Mouse (Mus musculus): ENCODE data around the gene Gys2.
A peak's percentile ranks its signal among the peaks of the same experiment; 100 is the strongest.
"Not testable (repeated sequence)": the region's sequence is repeated elsewhere in the genome, so short reads cannot be mapped to it uniquely, and the experiment has no call there.

Gene Gys2

GRCm38 (mm10) chr6:142472801-142473203 lies at the start of gene Gys2:
Gys2 (minus strand) TSS chr6:142473109.
- no peak for DNase-seq (ENCODE audit: low read depth, low spot score)

GRCm38 (mm10) chr6:142521591-142522110 lies 48.7 kb upstream of the Gys2 start:
- DNase-seq (ENCODE audit: low read depth, low spot score) = no peak

GRCm38 (mm10) chr6:142519110-142519509 lies 46.2 kb upstream of the Gys2 start:
- DNase-seq (ENCODE audit: low read depth, low spot score) = peak; percentile 41

GRCm38 (mm10) chr6:142515379-142515778 lies 42.5 kb upstream of the Gys2 start:
- DNase-seq (ENCODE audit: low read depth, low spot score) = not testable (repeated sequence)

GRCm38 (mm10) chr6:142514912-142515311 lies 42.0 kb upstream of the Gys2 start:
- DNase-seq (ENCODE audit: low read depth, low spot score) = no peak

- DNase-seq (ENCODE audit: low read depth, low spot score) = no peak
Measured at GRCm38 (mm10) chr6:142512902-142513301, 40.0 kb upstream of the Gys2 start.

- no peak for DNase-seq (ENCODE audit: low read depth, low spot score)
Measured at GRCm38 (mm10) chr6:142511516-142512135, 38.7 kb upstream of the Gys2 start.

- DNase-seq (ENCODE audit: low read depth, low spot score) = no peak
Measured at GRCm38 (mm10) chr6:142508663-142509062, 35.8 kb upstream of the Gys2 start.

- DNase-seq (ENCODE audit: low read depth, low spot score) = peak; percentile 88
Measured at GRCm38 (mm10) chr6:142507785-142508162, 34.9 kb upstream of the Gys2 start, which contains the start of gene Ldhb. Ldhb (minus strand) TSS chr6:142507957.

GRCm38 (mm10) chr6:142507033-142507784 lies 34.3 kb upstream of the Gys2 start:
- no peak for DNase-seq (ENCODE audit: low read depth, low spot score)

GRCm38 (mm10) chr6:142506338-142507032 lies 33.6 kb upstream of the Gys2 start:
- no peak for DNase-seq (ENCODE audit: low read depth, low spot score)

GRCm38 (mm10) chr6:142503601-142504000 lies 30.7 kb upstream of the Gys2 start:
- DNase-seq (ENCODE audit: low read depth, low spot score) = no peak

GRCm38 (mm10) chr6:142502519-142503125 lies 29.7 kb upstream of the Gys2 start:
- DNase-seq (ENCODE audit: low read depth, low spot score) = no peak

GRCm38 (mm10) chr6:142490114-142490513 lies 17.2 kb upstream of the Gys2 start:
- not testable (repeated sequence) for DNase-seq (ENCODE audit: low read depth, low spot score)

GRCm38 (mm10) chr6:142487638-142488037 lies 14.7 kb upstream of the Gys2 start:
- DNase-seq (ENCODE audit: low read depth, low spot score) = no peak

- DNase-seq (ENCODE audit: low read depth, low spot score) = no peak
Measured at GRCm38 (mm10) chr6:142485478-142486123, 12.7 kb upstream of the Gys2 start.

GRCm38 (mm10) chr6:142477239-142477638 lies 4.3 kb upstream of the Gys2 start:
- no peak for DNase-seq (ENCODE audit: low read depth, low spot score)

- DNase-seq (ENCODE audit: low read depth, low spot score) = no peak
Measured at GRCm38 (mm10) chr6:142471141-142471540, 1.8 kb downstream of the Gys2 start.

- DNase-seq (ENCODE audit: low read depth, low spot score) = no peak
Measured at GRCm38 (mm10) chr6:142469602-142470001, 3.3 kb downstream of the Gys2 start.

GRCm38 (mm10) chr6:142462194-142462593 lies 10.7 kb downstream of the Gys2 start:
- no peak for DNase-seq (ENCODE audit: low read depth, low spot score)

- no peak for DNase-seq (ENCODE audit: low read depth, low spot score)
Measured at GRCm38 (mm10) chr6:142459017-142459678, 13.8 kb downstream of the Gys2 start.

All from embryo, embryonic 11.5 days (tissue).